Mouse (Mus musculus) forebrain, postnatal 0 days (tissue): ENCODE measurements around the gene Doc2g. TPM values are rescaled to one million over a fixed set of nuclear protein-coding genes. Genes with fewer than 3 reads are reported as not detected.

ENCODE experiments used
- ATAC-seq: fragments of 200-750 bp; cut with Nextera tagmentation; 2 replicates; pipeline ENCODE4 v1.8.0; 2017; ENCODE audit warnings: mild to moderate bottlenecking, moderate library complexity
- DNase-seq: peaks from one replicate; pipeline ENCODE4 v3.0.0-alpha.2; 2015
- H3K27ac ChIP-seq: fragments of 300-500 bp; sonication (generic); 2 replicates; pipeline ENCODE4 v1.5.1; 2014; ENCODE audit warnings: low read depth, mild to moderate bottlenecking, antibody characterized with exemption, low read length, moderate library complexity, mixed read lengths
- H3K27me3 ChIP-seq: fragments of 300-500 bp; sonication (generic); 2 replicates; pipeline ENCODE4 v1.6.1; 2014; ENCODE audit warnings: mild to moderate bottlenecking, low read length, mixed read lengths; ENCODE audit not compliant: insufficient read depth
- H3K36me3 ChIP-seq: fragments of 300-500 bp; sonication (generic); 2 replicates; pipeline ENCODE4 v1.6.1; 2014; ENCODE audit warnings: mild to moderate bottlenecking, moderate library complexity; ENCODE audit not compliant: insufficient read depth
- H3K4me1 ChIP-seq: fragments of 300-500 bp; sonication (generic); 2 replicates; pipeline ENCODE4 v1.6.1; 2014; ENCODE audit warnings: antibody characterized with exemption; ENCODE audit not compliant: insufficient read depth
- H3K4me2 ChIP-seq: fragments of 300-500 bp; sonication (generic); 2 replicates; pipeline ENCODE4 v1.6.1; 2014; ENCODE audit warnings: low read depth, mild to moderate bottlenecking, moderate library complexity
- H3K4me3 ChIP-seq: fragments of 300-500 bp; sonication (generic); 2 replicates; pipeline ENCODE4 v1.5.1; 2014; ENCODE audit warnings: low read depth, low read length, mixed read lengths
- H3K9ac ChIP-seq: fragments of 300-500 bp; sonication (generic); 2 replicates; pipeline ENCODE4 v1.6.1; 2014; ENCODE audit warnings: mild to moderate bottlenecking
- H3K9me3 ChIP-seq: fragments of 300-500 bp; sonication (generic); 2 replicates; pipeline ENCODE4 v1.6.1; 2016; ENCODE audit warnings: low read length
- CTCF ChIP-seq: sonication (generic); IDR thresholded peaks from 2 replicates; pipeline ENCODE4 v1.5.1; 2016; ENCODE audit warnings: antibody characterized with exemption, control low read depth, low read depth
- WGBS: fragments of 180-500 bp; shearing (Covaris S2); extraction: QIAGEN DNeasy Blood & Tissue Kit; methylation state at CpG from one replicate; pipeline ENCODE4 v1.1.7; 2014; 5-methylcytosine and 5-hydroxymethylcytosine counted together
- polyA plus RNA-seq: library from polyadenylated mRNA; unstranded; fragments of >200 nt; fragmentation: Nextera tagmentation; extraction: Ambion mirVana; gene quantifications from 2 replicates; pipeline ENCODE4 v1.2.1, GENCODE M21; 2015
- total RNA-seq: library from RNA; depleted of rRNA; stranded (reverse); fragments of >200 nt; gene quantifications from 2 replicates; pipeline ENCODE4 v1.2.3, GENCODE M21; 2014

Gene Doc2g
- total and polyA plus RNA-seq, 2 experiments from 2014 or later, result 6.3 to 17.8 TPM

DNA sequence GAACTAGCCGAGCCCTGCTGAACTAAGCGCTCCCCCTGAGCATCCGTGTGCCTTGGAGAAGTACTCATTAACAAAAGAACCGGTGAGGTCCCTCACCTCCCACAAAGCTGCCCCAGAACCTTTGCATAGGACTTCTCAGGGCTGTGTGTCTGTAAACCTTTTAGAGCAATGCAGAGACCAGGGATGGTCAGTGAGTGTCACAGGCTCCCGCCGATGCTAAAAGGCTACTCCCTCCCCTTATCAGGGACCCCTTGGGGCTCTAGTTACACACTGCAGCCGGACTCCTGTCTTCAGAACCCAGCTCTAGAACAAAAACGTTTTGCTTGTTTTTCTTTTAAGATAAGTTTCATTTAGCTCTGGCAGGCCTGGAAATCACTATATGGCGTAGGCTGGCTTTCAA lies 10.0 kb downstream of the Doc2g start:
- Histone ChIP-seq H3K4me2 (peak overlapping the region; percentile 68), H3K27ac (no peak overlapping the region), H3K9ac (0 out of 2 replicates have a peak overlapping the region, but pooled peaks have one; percentile 31), H3K36me3 (peaks cover 16% of the 10 kb centered on the region), H3K27me3 (no peaks in the 10 kb centered on the region), H3K4me3 (peak overlapping the region; percentile 77), H3K9me3 (no peaks in the 10 kb centered on the region), H3K4me1 (peaks cover 6% of the 10 kb centered on the region)
- TF ChIP-seq CTCF, result no peak
- DNase-seq, result no peak
- peak; percentile 2; the same call in 1 of the 2 replicates for ATAC-seq
- 24% methylated on average over 9 of the region's 9 CpGs for WGBS

DNA sequence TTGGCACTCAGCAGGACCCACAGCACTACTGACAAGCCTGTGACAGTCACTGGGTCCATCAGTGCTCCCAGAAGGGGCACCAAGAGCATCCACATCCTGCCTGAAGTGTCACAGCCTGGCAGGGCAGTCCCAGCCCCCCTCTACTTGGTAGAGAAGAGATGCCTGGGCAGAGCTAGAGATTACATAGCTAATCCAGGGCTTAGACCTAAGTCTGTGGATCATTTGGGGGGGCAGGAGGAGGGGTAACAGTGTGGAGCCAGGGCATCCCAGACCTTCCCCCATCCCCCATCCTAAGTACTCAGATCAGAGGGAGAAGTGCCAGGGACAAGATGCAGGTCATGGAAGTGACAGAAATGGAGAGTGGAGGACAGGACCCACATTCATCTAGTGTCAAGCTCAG lies 11.7 kb downstream of the Doc2g start:
- Histone ChIP-seq H3K9ac (no peak overlapping the region), H3K4me1 (peaks cover 6% of the 10 kb centered on the region), H3K27ac (no peak overlapping the region), H3K4me2 (no peak overlapping the region), H3K36me3 (no peaks in the 10 kb centered on the region; the same call in 1 of the 2 replicates), H3K4me3 (no peak overlapping the region), H3K9me3 (no peaks in the 10 kb centered on the region), H3K27me3 (no peaks in the 10 kb centered on the region)
- DNase-seq (no peak), ATAC-seq (no peak)
- no peak for TF ChIP-seq CTCF

DNA sequence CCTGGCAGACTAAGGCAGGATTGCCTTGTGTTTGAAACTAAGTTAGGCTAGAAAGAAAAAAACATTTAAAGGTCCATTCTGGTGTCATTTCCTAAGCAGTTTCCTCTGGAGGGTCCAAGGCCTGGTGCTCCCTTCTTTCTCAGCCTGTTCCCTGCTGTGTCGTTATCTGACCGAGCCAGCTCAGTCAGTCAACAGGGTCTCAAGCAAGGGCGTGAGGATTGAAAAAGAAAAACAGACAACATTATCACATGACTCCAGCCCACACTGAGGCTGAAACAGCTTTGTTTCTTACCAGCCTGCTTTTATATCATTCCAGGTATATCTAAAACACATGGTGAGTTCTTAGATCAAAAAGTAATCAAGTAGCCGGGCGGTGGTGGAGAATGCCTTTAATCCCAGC lies 12.5 kb downstream of the Doc2g start:
- WGBS, result 61% methylated on average over 5 of the region's 5 CpGs
- no peak for ATAC-seq
- Histone ChIP-seq H3K4me2 (no peak overlapping the region), H3K36me3 (no peaks in the 10 kb centered on the region), H3K27me3 (no peaks in the 10 kb centered on the region), H3K9ac (no peak overlapping the region), H3K27ac (no peak overlapping the region), H3K9me3 (no peaks in the 10 kb centered on the region), H3K4me3 (no peak overlapping the region), H3K4me1 (peaks cover 6% of the 10 kb centered on the region)
- DNase-seq, result no peak
- no peak for TF ChIP-seq CTCF

DNA sequence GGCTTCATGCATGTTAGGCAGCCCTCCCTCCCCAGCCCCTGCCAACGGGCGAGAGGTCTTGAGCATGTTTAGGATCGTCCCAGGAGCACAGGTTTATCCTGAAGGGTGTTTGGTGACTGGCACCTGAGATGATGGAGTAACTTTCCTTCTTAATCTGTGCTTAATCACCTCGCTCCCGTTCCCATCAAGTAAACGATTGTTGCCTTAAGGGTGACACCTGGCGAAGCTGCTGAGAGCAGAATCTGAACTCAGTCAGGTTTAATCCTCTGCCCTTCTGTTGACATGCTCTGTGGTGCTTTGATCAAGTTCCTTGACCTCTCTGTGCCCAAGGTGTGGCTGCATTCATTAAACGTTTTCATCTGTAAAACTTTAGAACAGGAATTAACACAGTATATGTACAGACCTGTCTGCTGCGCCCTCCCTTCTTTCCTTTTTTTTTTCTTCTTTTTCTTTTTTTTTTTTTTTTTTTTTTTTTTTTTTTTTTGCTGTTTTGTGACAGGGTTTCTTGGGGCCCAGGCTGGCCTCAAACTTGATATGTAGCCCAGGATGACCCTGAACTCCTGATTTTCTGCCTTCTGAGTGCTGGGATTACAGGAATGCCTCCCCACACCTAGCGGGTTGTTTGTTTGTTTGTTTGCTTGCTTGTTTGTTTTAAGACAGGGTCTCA lies 14.9 kb downstream of the Doc2g start:
- Histone ChIP-seq H3K9ac (no peak overlapping the region), H3K4me3 (no peak overlapping the region), H3K27me3 (no peaks in the 10 kb centered on the region), H3K4me1 (no peaks in the 10 kb centered on the region), H3K9me3 (no peaks in the 10 kb centered on the region), H3K36me3 (no peaks in the 10 kb centered on the region), H3K27ac (no peak overlapping the region), H3K4me2 (no peak overlapping the region)
- WGBS, result 68% methylated on average over 10 of the region's 10 CpGs
- no peak for DNase-seq
- no peak for ATAC-seq
- TF ChIP-seq CTCF, result no peak

DNA sequence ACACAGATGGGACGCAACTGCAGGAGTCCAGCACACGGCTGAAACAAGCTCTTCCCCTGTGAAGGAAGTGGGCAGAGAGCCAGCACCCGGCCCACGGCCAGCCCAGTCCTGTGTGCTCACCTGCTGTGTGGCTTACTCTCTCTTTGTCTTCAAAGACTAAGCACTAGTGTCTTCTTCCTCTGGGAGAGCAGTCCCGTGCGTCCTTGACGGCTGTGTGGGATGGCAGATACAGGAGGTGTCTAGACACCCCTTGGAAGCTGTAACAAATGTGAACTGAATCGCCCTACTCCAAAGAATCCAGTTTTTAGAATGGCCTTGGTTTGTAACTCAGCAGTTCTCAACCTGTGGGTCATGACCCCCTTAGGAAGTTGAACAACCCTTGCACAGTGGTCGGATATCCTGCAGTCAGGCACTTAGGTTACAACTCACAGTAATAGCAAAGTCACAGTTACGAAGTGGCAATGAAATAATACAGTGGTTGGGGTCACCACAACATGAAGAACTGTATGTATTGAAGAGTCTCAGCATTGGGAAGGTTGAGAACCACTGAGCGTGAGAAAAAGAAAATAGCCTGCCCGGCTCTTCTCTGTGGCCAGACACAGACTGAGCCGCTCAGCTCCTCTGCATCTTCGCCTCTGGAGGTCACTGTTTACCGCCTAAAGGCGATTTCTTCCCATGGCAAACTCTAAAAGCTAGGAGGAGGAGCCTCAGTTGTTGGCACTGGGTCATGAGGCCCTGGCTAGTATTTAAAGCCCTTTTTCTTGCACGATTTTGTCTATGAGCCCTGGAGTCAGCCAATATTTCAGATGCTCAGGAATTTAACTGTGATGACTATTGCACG lies 15.8 kb downstream of the Doc2g start:
- no peaks in the 10 kb centered on the region for H3K4me1 ChIP-seq
- no peaks in the 10 kb centered on the region for H3K9me3 ChIP-seq
- H3K9ac ChIP-seq, result no peak overlapping the region
- ATAC-seq (peak; percentile 89), DNase-seq (peak; percentile 85)
- no peak overlapping the region for H3K27ac ChIP-seq
- H3K4me2 ChIP-seq, result no peak overlapping the region
- 25% methylated on average over 18 of the region's 18 CpGs for WGBS
- H3K27me3 ChIP-seq, result no peaks in the 10 kb centered on the region
- H3K4me3 ChIP-seq, result no peak overlapping the region
- peak; percentile 75 for TF ChIP-seq CTCF
- no peaks in the 10 kb centered on the region for H3K36me3 ChIP-seq

DNA sequence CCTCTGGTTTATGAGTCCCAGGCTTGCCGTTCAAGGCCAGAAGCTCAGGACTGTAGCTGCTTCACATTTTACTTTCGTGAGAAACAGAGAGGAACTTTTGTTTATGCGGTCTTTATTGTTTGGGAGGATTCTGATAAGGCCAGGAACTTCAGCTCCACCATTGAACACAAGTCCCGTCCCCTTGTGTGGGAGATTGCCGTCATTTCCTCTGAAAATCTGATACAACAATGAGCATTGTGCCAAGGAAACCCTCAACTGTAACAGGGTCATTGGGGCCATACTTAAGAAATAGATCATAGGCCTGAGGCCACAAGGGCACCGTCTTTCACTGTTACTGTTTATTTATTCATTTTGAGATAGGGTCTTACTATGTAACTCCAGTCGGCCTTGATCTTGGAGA lies 20.1 kb downstream of the Doc2g start:
- H3K27me3 ChIP-seq, result no peaks in the 10 kb centered on the region
- no peak overlapping the region for H3K9ac ChIP-seq
- no peaks in the 10 kb centered on the region for H3K36me3 ChIP-seq
- no peak overlapping the region for H3K4me2 ChIP-seq
- DNase-seq (no peak), ATAC-seq (no peak)
- no peak overlapping the region for H3K27ac ChIP-seq
- no peaks in the 10 kb centered on the region for H3K4me1 ChIP-seq
- TF ChIP-seq CTCF, result no peak
- H3K9me3 ChIP-seq, result 0 out of 2 replicates have a peak, but pooled peaks cover 3% of the 10 kb centered on the region
- no peak overlapping the region for H3K4me3 ChIP-seq
- 83% methylated on average over 7 of the region's 7 CpGs for WGBS

DNA sequence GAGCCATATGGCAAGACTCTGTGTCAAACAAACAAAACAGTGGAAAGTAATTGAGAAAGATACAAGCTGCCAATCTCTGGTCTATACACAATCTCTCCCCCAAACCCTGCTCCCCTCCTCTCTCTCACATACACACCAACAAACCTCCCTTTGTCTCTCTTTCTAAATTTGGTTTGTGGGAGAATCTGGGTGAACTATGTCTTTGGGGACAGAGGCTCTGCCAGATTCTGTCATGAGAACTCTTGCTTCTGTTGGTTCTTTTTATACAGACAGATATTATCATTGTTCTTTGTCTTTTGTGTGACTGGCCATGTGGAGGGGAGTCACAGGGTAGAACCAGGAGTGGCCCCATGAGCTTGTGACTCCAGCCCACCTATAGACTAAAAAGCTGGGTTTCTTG lies 24.5 kb downstream of the Doc2g start:
- Histone ChIP-seq H3K4me3 (no peak overlapping the region), H3K9me3 (0 out of 2 replicates have a peak, but pooled peaks cover 3% of the 10 kb centered on the region), H3K4me1 (no peaks in the 10 kb centered on the region), H3K9ac (no peak overlapping the region), H3K27me3 (no peaks in the 10 kb centered on the region), H3K36me3 (no peaks in the 10 kb centered on the region), H3K4me2 (no peak overlapping the region), H3K27ac (no peak overlapping the region)
- no peak for TF ChIP-seq CTCF
- DNase-seq (no peak), ATAC-seq (no peak)
